8 mouse cellular contexts compared by ENCODE assay signal in genomic region chr5:108312224-108313064, GRCm38 (mm10). TPM values are rescaled to one million over a fixed set of nuclear protein-coding genes. Genes with fewer than 3 reads are reported as not detected.
A peak's percentile ranks its signal among the peaks of the same experiment; 100 is the strongest.
DNase-seq lines count a peak whose midpoint lies in the region; ATAC-seq lines count a peak whose summit lies in the region.

Gene Pigg, plus strand, starts transcription at chr5:108312609.

- ATAC-seq in hindbrain, embryonic 15.5 days (ENCODE audit: low FRiP score, low read depth) = peak; percentile 99

- WGBS in hindbrain, embryonic 15.5 days = 0% methylated on average over 57 of the region's 57 CpGs

- H3K9me3 ChIP-seq in hindbrain, embryonic 15.5 days = no peaks in the 10 kb centered on the region

- no peaks in the 10 kb centered on the region for H3K36me3 ChIP-seq in hindbrain, embryonic 15.5 days

- H3K4me2 ChIP-seq in hindbrain, embryonic 15.5 days = peak within 1 kb of the TSS; percentile 93

- peaks cover 8% of the 10 kb centered on the region for H3K4me1 ChIP-seq in hindbrain, embryonic 15.5 days (replicated peaks)

- H3K4me3 ChIP-seq in hindbrain, embryonic 15.5 days = peak within 1 kb of the TSS; percentile 59

- H3K9ac ChIP-seq in hindbrain, embryonic 15.5 days = peak within 1 kb of the TSS; percentile 66

- peak; percentile 94 for DNase-seq in R1 (ENCODE audit: low read depth, low spot score)
- DNase-seq in cerebellum, postnatal 25 days = peak; percentile 96 to 97
- DNase-seq in frontal cortex, postnatal 36 days (ENCODE audit: low spot score in 2 of 2) = peak; percentile 95
- DNase-seq in left cerebral cortex, adult 11 months (ENCODE audit: low spot score) = peak; percentile 84
- peak; percentile 93 for DNase-seq in lung, postnatal 4 days
- DNase-seq in retina, postnatal 7 days (ENCODE audit: low read depth, low spot score) = peak; percentile 81
- DNase-seq in urinary bladder, adult 2 months (ENCODE audit: low spot score) = peak; percentile 95

- H3K27ac ChIP-seq in hindbrain, embryonic 15.5 days (replicated peaks) = peak within 1 kb of the TSS; percentile 80

- H3K27me3 ChIP-seq in hindbrain, embryonic 15.5 days = no peaks in the 10 kb centered on the region

RNA-seq across cellular contexts. Expression of gene Pigg, which starts in this region (rescaled TPM):
- 4.9 and 5.6 TPM in 2 replicates for polyA plus RNA-seq in hindbrain, embryonic 15.5 days (2015; fragmentation: Nextera tagmentation; extraction: Ambion mirVana)
- polyA plus RNA-seq in urinary bladder, adult 2 months (2012; rRNA removed) = 8.7 and 9.1 TPM in 2 replicates

Comparison
In these comparisons a context has a peak if more than half of its experiments do, and no peak if none do; other contexts are left out.
1. Peak in every context shown above with its lines: DNase-seq, ATAC-seq, H3K4me3 ChIP-seq and H3K27ac ChIP-seq.